Mouse (Mus musculus) yolk sac, embryonic 10.5 days (tissue): ENCODE data around the gene Krtap27-1.
A peak's percentile ranks its signal among the peaks of the same experiment; 100 is the strongest.

Experiments used
- DNase-seq: peaks from one replicate; pipeline ENCODE4 v3.0.0-alpha.2; 2017; ENCODE audit warnings: low spot score

Krtap27-1 gene

DNA sequence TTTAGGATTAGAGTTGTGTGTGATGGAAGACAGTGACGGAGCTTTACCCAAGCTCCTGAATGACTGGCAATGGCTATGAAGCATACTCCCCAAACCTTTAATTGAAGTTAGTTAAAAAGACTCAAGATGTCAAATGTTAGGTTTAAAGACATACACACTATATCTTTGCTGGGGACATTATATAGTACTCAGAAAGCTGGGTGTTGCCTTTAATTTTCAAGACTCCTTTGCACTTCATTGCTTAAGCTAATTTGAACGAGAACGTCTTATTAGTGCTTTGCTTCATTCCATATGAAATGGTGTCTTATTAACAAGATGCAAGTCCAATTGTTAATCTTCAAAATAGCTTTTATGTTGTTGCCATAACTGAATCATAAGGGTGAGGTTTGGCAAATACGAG, at the start of gene Krtap27-1:
Gene Krtap27-1 (minus strand): TSS at position 101 of the 400 bp plus-strand sequence.
- no peak for DNase-seq

DNA sequence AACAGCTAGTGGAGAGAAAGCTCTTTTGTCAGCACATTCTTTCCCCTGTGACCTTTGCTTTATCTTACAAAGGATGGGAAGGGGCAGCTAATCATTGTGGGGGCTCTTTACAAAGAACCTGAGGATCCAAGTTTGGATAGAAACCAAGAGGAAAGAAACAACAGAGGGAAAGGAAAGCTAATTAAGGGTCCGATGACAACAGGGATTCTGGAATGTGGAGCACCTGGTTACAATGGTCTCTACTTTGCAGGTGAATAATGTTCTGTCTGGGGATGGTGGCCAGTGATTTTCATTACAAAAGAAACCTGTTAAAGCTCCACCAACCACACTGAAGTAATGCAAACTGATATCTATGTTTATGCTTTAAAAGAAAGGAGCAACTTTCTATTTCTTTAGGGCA, 48.6 kb upstream of the Krtap27-1 start:
- DNase-seq: no peak

DNA sequence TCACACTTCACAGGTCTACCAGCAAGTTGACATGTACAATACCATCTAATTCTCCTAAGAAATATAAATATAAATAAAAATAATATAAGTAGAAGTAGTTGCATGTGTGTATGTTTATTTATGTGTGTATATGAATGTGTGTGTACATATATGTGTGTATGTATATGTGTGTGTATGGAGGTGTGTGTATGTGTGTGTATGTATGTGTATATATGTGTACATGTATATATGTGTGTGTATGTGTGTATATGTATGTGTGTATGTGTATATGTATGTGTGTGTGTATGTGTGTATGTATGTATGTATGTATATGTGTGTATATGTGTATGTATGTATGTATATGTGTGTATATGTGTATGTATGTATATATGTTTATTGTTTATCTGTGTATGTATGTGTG, 45.1 kb upstream of the Krtap27-1 start:
- DNase-seq: no peak

DNA sequence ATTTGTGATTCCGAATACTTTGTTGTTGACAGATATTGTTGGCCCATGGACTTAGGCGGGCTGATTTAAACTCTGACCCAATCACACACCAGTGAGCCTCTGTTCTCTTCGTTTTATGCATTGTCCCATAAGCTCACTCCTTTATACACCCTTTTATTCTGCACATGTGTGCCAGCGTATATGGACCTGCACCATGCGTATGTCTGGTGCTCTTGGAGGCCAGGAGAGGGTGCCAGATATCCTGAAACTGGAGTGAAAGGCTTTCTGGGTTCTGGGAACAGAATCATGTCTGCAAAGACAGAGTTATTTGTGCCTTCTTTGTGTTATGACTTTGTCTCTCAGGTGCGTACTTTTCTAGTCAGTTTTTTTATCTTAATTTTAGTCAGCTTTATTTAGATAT, 39.8 kb upstream of the Krtap27-1 start:
- no peak for DNase-seq

DNA sequence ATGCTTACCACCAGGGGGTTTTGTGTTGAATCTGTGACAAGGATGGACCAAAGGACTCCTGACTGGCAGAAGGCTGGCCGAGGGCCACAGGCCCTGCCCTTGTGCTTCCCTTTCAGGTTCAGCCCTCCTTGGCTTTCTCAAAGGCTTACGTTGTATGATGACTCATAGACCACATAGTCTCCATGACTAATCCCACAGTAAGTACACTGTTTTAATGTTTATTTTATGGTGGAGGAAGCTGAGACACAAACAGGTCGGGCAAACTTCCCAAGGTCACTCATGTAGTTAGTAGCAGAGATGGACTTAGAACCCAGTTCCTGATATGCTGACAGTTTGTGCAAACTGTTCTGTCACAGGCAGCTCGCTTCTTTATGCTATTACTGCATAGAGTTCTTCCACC, 39.3 kb upstream of the Krtap27-1 start:
- DNase-seq: no peak

DNA sequence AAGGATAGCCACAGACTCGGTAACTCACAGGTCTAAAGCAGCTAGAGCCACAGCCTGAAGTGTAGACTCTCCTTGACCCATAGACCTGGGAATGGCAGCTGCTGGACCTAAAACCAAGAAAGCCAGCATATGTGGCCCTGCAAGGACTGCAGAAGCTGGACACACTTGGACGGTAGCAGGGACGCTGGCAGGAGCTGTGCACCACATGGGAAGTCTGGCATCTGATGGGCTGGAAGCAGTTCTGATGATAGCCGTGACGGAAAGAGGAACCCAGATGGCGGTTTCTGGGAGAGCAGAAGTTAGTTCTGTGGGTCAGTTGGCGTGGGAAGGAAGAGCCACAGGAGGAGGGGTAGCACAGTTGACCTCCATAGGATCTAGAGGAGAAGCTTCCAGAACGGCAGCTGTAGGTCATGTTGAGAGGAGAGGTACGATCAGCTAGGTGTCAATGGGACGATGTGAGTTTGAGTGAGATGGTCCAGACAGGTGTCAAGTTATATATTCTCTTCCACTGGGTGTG, 36.1 kb upstream of the Krtap27-1 start, which contains the start of gene 2310061N02Rik:
Gene 2310061N02Rik (minus strand): TSS at position 467 of the 517 bp plus-strand sequence.
- DNase-seq: no peak

DNA sequence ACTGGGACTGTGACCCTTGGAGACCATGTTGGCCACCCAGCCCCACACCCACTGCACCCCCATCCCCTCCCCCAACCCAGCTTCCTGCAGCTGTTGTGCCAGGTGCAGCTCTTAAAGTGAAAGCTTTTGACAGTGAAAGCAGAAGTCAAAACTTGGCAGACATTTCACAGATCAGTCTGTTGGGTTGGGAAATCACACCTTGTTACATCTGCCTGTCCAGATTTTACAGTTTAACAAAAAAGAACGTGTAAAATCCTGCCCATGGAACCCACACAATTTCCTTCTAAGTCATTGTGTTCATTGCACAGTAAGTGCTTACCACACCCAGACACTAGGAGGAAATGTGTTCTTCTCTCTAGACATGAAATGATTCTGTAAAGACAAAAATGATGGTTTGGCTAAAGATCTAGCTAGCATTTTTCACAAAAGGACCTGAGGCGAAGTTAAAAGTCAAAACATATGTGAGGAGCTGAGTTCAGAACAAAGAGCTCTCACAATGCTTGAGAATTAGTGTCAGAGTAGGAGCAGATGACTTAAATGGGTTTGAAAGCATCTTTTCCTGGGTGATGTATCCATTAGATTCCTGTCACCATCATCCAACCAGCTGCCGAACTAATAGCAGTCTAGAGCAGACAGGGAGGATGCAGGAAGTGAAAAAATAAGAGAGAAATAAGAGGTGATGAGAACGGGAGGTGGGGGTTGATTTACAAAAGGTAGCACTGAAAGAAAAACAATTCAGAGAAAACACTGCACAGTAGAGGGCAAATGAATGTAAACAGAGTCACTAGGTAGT, 29.8 kb upstream of the Krtap27-1 start:
- no peak for DNase-seq

DNA sequence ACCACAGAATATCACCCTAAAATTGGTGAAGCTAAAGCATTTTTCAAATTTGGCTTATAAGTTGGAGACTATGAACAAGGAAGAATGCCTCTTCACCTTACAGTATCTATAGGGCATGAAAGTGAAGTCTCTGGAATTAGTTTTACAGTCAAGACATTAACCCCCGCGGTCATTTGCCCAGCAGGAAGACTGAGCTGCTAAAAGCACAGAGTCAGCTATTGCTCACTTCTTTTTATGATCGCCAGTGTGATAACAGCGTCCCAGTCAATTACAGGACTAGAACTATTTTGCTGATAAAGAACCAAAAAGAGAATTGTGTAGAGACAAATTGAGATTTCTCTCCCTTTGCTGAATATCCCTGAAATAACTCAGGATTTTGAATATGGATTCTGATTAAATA, 24.8 kb upstream of the Krtap27-1 start:
- DNase-seq: no peak

DNA sequence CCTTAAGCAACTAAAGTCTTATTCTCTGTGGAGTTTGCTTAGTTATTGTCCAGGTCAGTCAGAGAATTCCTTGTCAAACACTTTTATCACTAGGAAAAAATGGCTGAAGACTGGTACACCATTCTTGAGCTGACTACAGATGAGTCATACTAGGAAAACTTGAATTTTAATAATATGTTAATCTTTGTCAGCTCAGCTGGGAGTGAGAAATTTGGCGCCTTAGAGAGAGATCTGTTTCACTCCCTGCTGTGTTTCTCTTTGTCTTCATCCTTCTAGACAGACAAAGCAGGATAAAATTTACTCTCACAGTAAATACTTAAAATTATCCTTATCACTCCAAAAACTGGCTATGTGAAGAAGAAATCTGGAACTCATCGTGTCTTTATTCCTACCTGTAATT, 9.8 kb upstream of the Krtap27-1 start:
- DNase-seq: no peak

DNA sequence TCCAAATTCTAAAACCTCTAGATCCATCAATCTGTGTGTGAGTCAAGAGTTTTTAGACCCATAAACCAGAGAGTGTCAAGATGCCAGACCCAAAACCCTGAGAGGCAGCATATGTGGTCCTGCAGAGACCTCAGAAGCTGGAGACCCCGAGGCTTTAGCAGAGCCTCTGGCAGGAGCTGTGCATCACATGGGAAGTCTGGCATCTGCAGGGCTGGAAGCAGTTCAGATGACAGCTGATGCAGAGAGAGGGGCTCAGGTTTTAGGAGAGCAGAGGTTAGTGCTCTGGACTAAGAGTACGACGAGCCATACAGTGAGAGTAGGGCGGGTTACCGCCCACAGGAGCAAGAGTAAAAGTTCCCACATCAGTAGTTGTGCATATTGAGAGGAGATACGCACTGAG, 7.6 kb upstream of the Krtap27-1 start:
- DNase-seq: no peak

DNA sequence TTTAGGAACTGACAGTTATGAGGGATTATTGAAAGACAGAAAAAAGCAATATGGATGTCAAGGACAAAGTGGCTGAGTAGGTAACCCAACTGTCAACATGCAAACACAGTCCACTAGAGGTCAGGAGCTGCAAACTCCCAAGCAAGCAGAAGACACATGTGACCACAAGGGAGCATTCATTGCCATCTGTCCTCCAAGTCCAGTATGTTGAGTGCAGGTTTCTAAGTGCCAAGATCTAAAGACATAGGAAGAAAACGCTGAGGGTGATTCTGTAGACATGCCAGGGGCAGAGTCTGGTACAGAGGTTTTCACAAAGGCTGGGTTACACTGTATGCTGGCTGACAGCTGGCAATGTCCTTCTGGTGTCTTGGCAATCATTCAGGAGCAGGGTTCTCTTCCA, 14.0 kb downstream of the Krtap27-1 start:
- no peak for DNase-seq

DNA sequence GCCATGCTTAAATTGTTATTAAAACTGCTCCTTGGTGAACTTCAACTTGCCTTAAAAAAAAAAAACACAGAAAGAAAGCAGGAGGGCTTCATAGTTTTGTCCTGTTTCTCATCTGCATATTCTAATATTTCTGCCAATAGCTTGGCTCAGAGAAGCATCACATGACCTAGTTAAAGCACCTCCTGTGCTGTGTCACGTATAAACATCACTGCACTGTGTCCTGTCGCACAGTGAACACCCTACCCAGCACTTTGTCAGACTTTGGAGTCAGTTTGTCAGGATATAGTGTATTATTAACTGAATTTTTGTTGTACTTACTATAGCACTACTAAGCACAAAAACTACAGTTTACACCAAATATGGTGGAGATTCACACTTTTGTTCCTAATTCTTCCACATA, 19.5 kb downstream of the Krtap27-1 start:
- DNase-seq: no peak

DNA sequence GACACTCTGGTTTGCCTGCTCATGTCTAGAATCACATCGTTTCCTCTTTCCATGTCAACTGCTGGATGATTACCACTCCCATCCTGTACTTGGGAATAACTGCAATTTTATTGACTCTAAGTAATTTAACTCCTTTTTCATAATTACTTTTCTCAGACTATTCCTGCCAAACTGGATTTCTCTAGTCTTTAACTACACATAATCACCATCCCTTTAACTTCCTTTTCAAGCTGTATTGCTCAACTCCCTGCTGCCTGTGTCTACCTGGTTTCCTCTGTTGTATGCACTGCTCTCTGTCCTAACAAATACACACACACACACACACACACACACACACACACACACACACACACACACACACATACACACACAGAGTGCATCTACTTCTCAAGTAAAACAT, 20.4 kb downstream of the Krtap27-1 start:
- no peak for DNase-seq

DNA sequence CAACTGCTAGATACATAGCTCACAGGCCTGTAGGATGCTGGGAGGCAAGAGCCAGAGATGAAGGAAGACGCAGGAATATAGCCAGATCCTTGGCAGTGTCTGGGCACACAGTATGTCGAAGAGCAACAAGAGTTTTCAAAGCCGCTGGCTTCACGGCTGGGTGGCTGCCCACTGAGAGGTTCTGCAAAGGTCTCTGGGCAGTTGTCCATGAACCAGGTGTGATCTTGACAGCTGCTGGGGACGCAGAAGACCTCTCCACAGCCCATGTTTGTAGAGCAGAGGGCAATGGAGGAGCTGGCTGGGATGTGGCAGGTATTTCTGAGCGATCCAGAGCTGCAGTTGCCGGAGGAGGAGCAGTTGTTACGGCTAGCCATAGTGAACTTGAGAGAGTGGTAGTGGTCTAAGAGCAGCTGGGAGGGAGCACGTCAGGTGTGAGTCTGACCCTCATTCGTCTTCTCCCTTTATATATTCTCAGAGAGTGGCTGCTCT, 24.1 kb downstream of the Krtap27-1 start, which contains the start of gene Krtap26-1:
Gene Krtap26-1 (minus strand): TSS at position 439 of the 489 bp plus-strand sequence.
- DNase-seq: no peak

DNA sequence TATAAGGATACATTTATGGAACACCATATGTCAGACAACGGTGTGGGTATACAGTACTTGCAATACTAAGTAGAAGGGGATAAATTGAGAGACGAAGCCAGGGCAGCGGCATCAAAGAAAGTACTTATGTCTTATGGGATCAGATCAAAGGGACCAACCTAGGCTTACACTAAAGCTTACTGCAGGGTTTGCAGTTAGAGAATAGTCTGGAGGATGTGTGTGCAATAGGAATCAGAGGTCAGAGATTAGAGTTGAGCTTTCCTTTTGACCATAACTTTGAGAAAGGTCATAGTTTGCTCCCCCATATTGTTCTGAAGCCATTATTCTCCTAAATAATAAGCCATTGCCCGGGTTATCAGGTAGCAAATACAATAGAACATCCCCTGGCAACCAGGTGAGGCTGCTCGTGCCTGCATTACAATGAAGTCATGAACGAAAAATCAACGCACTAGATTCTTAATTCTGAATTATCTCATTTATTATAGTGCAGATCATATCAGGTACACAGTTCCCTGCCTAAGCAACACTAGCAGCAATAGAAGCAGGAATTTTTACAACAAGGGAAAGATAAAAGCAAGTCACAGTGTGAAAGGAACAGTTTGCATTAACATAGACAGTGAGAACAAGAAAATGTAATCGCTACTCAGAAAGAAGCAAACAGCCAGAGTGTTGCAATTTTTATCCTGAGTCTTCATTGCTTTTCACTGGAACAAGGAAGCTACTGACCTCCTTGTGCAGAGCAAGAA, 24.9 kb downstream of the Krtap27-1 start:
- DNase-seq: no peak

DNA sequence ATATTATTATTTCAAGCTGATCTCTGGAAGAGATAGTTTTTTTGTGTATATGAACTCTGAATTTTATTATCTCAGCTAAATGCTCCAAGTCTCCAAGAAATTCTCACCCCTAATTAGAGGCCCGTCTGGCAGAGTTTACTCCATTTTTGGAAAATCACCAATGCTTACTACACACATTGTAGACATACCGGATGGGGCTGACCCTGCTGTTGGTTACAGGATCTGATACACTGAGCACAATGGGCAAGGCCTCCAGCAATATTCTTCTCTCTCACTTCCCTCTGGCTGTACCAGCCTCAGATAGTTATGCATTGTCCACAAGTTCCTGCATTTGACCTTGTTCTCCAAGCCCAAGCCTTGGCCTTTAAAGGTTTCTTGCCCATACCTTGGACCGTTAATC, 31.4 kb downstream of the Krtap27-1 start:
- no peak for DNase-seq

DNA sequence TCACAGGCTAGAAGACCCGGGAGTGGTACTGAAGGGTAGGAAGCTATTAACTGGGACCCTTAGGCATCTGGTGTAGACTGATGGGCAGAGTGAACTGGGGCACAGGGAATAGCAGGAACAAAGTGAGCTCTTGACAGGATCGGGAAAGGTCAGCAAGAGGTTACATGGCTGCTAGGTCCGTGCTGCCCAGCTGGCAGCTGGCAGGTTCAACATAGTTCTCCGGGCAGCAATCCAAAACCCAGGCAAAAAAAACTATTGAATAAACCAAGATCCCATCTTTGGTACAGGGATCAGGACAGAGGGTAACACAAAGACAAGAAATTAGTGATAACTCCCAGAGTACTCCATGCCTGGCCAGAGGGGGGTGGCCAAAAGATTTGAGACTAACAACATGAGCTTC, 36.3 kb downstream of the Krtap27-1 start:
- no peak for DNase-seq

DNA sequence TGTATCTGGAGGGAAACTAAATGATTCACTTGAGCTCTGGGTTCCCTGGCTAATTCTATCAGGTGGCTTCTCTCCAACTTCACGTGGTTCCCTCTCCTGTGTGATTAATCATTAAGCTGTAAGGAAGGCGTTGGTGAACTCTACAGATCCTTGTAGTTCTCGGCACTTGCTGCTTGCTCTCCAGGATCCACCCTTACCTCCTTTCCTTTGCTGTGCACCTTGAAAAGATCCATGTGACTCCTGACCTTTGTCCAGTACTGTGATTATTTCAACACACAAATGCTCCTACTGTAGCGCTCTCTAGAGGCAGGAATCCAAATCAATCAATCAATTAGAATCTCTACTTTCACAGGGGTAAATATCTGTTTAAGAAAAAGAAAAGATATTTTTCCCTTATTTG, 40.0 kb downstream of the Krtap27-1 start:
- DNase-seq: peak; percentile 63

DNA sequence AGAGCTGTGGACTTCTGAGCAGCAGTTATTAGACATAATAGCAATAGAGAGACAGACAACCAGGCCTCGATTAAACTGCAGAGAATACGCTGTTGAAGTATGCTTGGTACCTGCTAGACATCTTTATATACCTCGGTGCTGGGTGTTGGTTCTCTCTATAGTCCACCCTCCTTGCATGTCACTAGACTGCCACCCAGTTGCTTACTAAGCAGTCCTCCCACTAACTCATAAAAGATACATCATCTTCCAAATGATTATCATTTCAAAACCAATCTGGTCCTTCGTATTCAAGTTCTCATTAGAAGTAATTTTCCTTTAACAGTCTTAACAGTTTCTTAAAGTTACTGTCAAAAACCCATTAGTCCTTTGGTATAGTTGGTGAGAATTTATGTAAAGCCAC, 43.9 kb downstream of the Krtap27-1 start, which contains the start of gene 2310079G19Rik:
Gene 2310079G19Rik (minus strand): TSS at position 101 of the 400 bp plus-strand sequence.
- no peak for DNase-seq
